Mouse (Mus musculus): Measurements from ENCODE around the gene Bcam. TPM values are rescaled to one million over a fixed set of nuclear protein-coding genes. Genes with fewer than 3 reads are reported as not detected.

Gene Bcam
- total and polyA plus RNA-seq, 3 experiments, result 3.0 to 10.9 (median 4.8) TPM

GRCm38 (mm10) chr7:19716055-19716682 is 54.6 kb downstream of the Bcam start:
- Histone ChIP-seq H3K4me1 (ENCODE audit: control insufficient read depth in 1 of 2, insufficient read depth in 2 of 2) (peaks cover 9 to 39% of the 10 kb centered on the region in 2 experiments; a peak in 3 of 4 replicates), H3K4me2 (ENCODE audit: insufficient read depth, low read depth, poor library complexity, severe bottlenecking) (peak overlapping the region; percentile 81), H3K4me3 (replicated peaks in 1 of 3; ENCODE audit: low read depth in 2 of 3, low read length in 2 of 3, poor library complexity in 1 of 3) (peak overlapping the region; percentile 52 to 64 (median 60)), H3K9ac (ENCODE audit: insufficient read depth, low read depth) (peak overlapping the region; percentile 69), H3K27me3 (replicated peaks) (no peaks in the 10 kb centered on the region), H3K36me3 (replicated peaks in 1 of 2; ENCODE audit: control insufficient read depth in 1 of 2, insufficient read depth in 1 of 2, low read length in 1 of 2) (peaks cover 22 to 30% of the 10 kb centered on the region in 2 experiments), H3K27ac (ENCODE audit: insufficient read depth, low read depth) (peak overlapping the region; percentile 78), H3K79me2 (replicated peaks; ENCODE audit: control insufficient read depth, extremely low read depth, insufficient read depth, poor library complexity, severe bottlenecking) (peaks cover 18% of the 10 kb centered on the region), H3K9me3 (replicated peaks; ENCODE audit: low read length) (peaks cover 3% of the 10 kb centered on the region)
- peak; percentile 73 for DNase-seq (ENCODE audit: extremely low read depth)
- dilution Hi-C loops (cut with MboI; ENCODE audit: extremely low pct_ligation_motif_present, extremely low pct_unique_long_range_greater_than_20kb, low sequenced_read_pairs) (no loop called here), in situ Hi-C loops (cut with MboI; ENCODE audit: low pct_ligation_motif_present, low pct_unique_long_range_greater_than_20kb, low sequenced_read_pairs) (no loop called here)
- TF ChIP-seq USF2 (conservative IDR thresholded peaks at IDR 0.05; ENCODE audit: low read depth, low read length) (no peak), JUND (conservative IDR thresholded peaks at IDR 0.05; ENCODE audit: low read depth, low read length) (no peak; the same call in 1 of the 2 replicates), USF1 (IDR thresholded peaks at IDR 0.05; ENCODE audit: low read depth, low read length) (no peak), POLR2A (IDR thresholded peaks at IDR 0.05; ENCODE audit: low read depth, low read length) (peak; percentile 92), ELF1 (IDR thresholded peaks at IDR 0.05; ENCODE audit: low read depth, low read length) (no peak), TBP (conservative IDR thresholded peaks at IDR 0.05; ENCODE audit: low read depth, low read length) (peak; percentile 84), BHLHE40 (IDR thresholded peaks at IDR 0.05; ENCODE audit: low read depth, low read length) (peak; percentile 67), MYC (IDR thresholded peaks at IDR 0.05; ENCODE audit: low read depth, low read length) (no peak; the same call in 1 of the 2 replicates), NRF1 (IDR thresholded peaks at IDR 0.05; ENCODE audit: low read depth, low read length) (no peak), NELFE (IDR thresholded peaks at IDR 0.05; ENCODE audit: low read depth, low read length) (peak; percentile 85), PAX5 (IDR thresholded peaks at IDR 0.05; ENCODE audit: low read length) (no peak), ZKSCAN1 (IDR thresholded peaks at IDR 0.05; ENCODE audit: borderline replicate concordance, low read depth, low read length) (no peak), TCF12 (IDR thresholded peaks at IDR 0.05; ENCODE audit: low read depth, low read length) (peak; percentile 84), UBTF (IDR thresholded peaks at IDR 0.05; ENCODE audit: low read depth, low read length) (no peak), SMC3 (IDR thresholded peaks at IDR 0.05; ENCODE audit: low read depth, low read length) (no peak), CHD1 (IDR thresholded peaks at IDR 0.05; ENCODE audit: low read depth, low read length) (no peak), EP300 (IDR thresholded peaks at IDR 0.05; ENCODE audit: low read length) (no peak), E2F4 (IDR thresholded peaks at IDR 0.05; ENCODE audit: insufficient replicate concordance, low read depth, low read length) (no peak), IRF4 (IDR thresholded peaks at IDR 0.05; ENCODE audit: low read depth, low read length) (peak; percentile 75), MAZ (IDR thresholded peaks at IDR 0.05; ENCODE audit: low read depth, low read length) (peak; percentile 93), CHD2 (IDR thresholded peaks at IDR 0.05; ENCODE audit: low read length) (peak; percentile 2; the same call in 1 of the 2 replicates), HCFC1 (IDR thresholded peaks at IDR 0.05; ENCODE audit: low read depth, low read length) (no peak; the same call in 1 of the 2 replicates), MAFK (IDR thresholded peaks at IDR 0.05; ENCODE audit: insufficient replicate concordance, low read length) (0 out of 2 replicates have a peak, but pooled peaks have one; percentile 15), RCOR1 (conservative IDR thresholded peaks at IDR 0.05; ENCODE audit: low read depth, low read length) (no peak; the same call in 1 of the 2 replicates), JUN (IDR thresholded peaks at IDR 0.05; ENCODE audit: insufficient read depth, low read depth, low read length) (0 out of 2 replicates have a peak, but pooled peaks have one; percentile 2), MEF2A (IDR thresholded peaks at IDR 0.05; ENCODE audit: borderline replicate concordance, low read depth, low read length) (peak; percentile 92), CTCF (conservative IDR thresholded peaks at IDR 0.05 in 1 of 2, IDR thresholded peaks at IDR 0.05 in 1 of 2; ENCODE audit: low read depth in 2 of 2, low read length in 2 of 2) (no peak), GABPA (IDR thresholded peaks at IDR 0.05; ENCODE audit: insufficient replicate concordance, low read depth, low read length) (no peak), KAT2A (IDR thresholded peaks at IDR 0.05; ENCODE audit: insufficient replicate concordance, low read length) (0 out of 2 replicates have a peak, but pooled peaks have one; percentile 77), ZMIZ1 (IDR thresholded peaks at IDR 0.05; ENCODE audit: low read depth, low read length) (peak; percentile 84), ZNF384 (IDR thresholded peaks at IDR 0.05; ENCODE audit: low read depth, low read length) (peak; percentile 66), SIN3A (IDR thresholded peaks at IDR 0.05; ENCODE audit: low read length) (peak; percentile 90), POLR2AphosphoS2 (IDR thresholded peaks at IDR 0.05; ENCODE audit: low read depth, low read length) (no peak), ZC3H11A (IDR thresholded peaks at IDR 0.05; ENCODE audit: low read depth, low read length) (no peak), MXI1 (IDR thresholded peaks at IDR 0.05; ENCODE audit: low read depth, low read length) (peak; percentile 73), MAX (IDR thresholded peaks at IDR 0.05; ENCODE audit: low read length) (peak; percentile 67; the same call in 1 of the 2 replicates), ETS1 (conservative IDR thresholded peaks at IDR 0.05; ENCODE audit: low read depth, low read length) (peak; percentile 60), RAD21 (IDR thresholded peaks at IDR 0.05; ENCODE audit: low read depth, low read length) (no peak)

Measured in CH12.LX (cell line).